Mouse (Mus musculus) small intestine, adult 2 months (tissue): ENCODE data around the gene Mycn. TPM values are rescaled to one million over a fixed set of nuclear protein-coding genes. Genes with fewer than 3 reads are reported as not detected.
A peak's percentile ranks its signal among the peaks of the same experiment; 100 is the strongest.

Source experiments
- H3K27ac ChIP-seq: fragments of 200-500 bp; 2 replicates; pipeline ENCODE4 v1.5.1; 2012; ENCODE audit warnings: low read depth, low read length, control low read depth, inconsistent platforms; ENCODE audit not compliant: insufficient read depth
- H3K27me3 ChIP-seq: fragments of 200-500 bp; 2 replicates; pipeline ENCODE4 v1.6.1; 2012; ENCODE audit warnings: mild to moderate bottlenecking, moderate library complexity, low read length, inconsistent platforms; ENCODE audit not compliant: control insufficient read depth, insufficient read depth
- H3K36me3 ChIP-seq: fragments of 200-500 bp; 2 replicates; pipeline ENCODE4 v1.6.1; 2012; ENCODE audit warnings: mild to moderate bottlenecking, low read length, control low read depth, inconsistent platforms; ENCODE audit not compliant: control insufficient read depth, insufficient read depth
- H3K4me1 ChIP-seq: fragments of 200-500 bp; 2 replicates; pipeline ENCODE4 v1.6.1; 2012; ENCODE audit warnings: low read length, inconsistent platforms, mixed read lengths; ENCODE audit not compliant: control insufficient read depth, insufficient read depth, insufficient read length
- H3K4me3 ChIP-seq: fragments of 200-500 bp; 2 replicates; pipeline ENCODE4 v1.5.1; 2012; ENCODE audit warnings: low read depth, mild to moderate bottlenecking, control low read depth, inconsistent platforms, low read length, moderate library complexity
- CTCF ChIP-seq: fragments of 200-500 bp; IDR thresholded peaks from 2 replicates; pipeline ENCODE4 v1.5.1; 2012; ENCODE audit warnings: low read depth, mild to moderate bottlenecking, control low read depth, inconsistent platforms, low read length, moderate library complexity, mixed read lengths; ENCODE audit not compliant: insufficient replicate concordance, insufficient read length; ENCODE audit errors: extremely low read depth
- POLR2A ChIP-seq: fragments of 200-500 bp; IDR thresholded peaks from 2 replicates; pipeline ENCODE4 v1.6.1; 2012; ENCODE audit warnings: low read depth, mild to moderate bottlenecking, control low read depth, inconsistent platforms, low read length, moderate library complexity
- WGBS: fragments of 180-500 bp; shearing (Covaris S2); methylation state at CpG from one replicate; pipeline ENCODE4 v1.1.7; 2018; 5-methylcytosine and 5-hydroxymethylcytosine counted together
- polyA plus RNA-seq: library from polyadenylated mRNA; depleted of rRNA; stranded (reverse); fragments of >200 nt; gene quantifications from 2 replicates; pipeline ENCODE4 v1.2.3, GENCODE M21; 2012

Gene Mycn
- polyA plus RNA-seq, 1 experiment = 2.1 TPM

GRCm38 (mm10) chr12:12964856-12965255 is 23.1 kb upstream of the Mycn start:
- Histone ChIP-seq H3K4me3 (no peak overlapping the region), H3K36me3 (no peaks in the 10 kb centered on the region), H3K27ac (no peak overlapping the region), H3K4me1 (no peaks in the 10 kb centered on the region), H3K27me3 (no peaks in the 10 kb centered on the region)
- TF ChIP-seq POLR2A (no peak), CTCF (no peak)
- WGBS = 73% methylated on average over 3 of the region's 3 CpGs

DNA sequence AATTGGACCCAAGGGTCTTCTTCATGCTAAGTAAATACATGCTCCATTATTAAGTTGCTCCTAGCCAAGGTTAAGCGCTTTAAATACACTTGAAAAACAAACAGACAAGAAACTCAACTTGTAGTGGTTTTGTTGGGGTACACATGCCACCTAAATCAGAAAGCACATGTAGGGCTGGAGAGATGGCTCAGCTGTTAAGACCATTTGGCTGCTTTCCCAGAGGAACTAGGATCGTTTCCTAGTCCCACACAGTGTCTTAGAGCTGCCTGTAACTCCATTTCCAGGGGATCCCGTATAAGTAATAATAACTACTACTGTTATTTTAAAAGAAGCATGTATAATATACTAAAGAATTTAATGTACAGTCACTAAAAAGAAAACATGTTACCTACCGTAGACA is 5.9 kb upstream of the Mycn start:
- no peaks in the 10 kb centered on the region; the same call in 1 of the 2 replicates for H3K4me1 ChIP-seq
- no peak overlapping the region for H3K27ac ChIP-seq
- H3K27me3 ChIP-seq = no peaks in the 10 kb centered on the region
- TF ChIP-seq POLR2A (no peak), CTCF (no peak)
- H3K4me3 ChIP-seq = no peak overlapping the region
- no peaks in the 10 kb centered on the region for H3K36me3 ChIP-seq
- WGBS = 61% methylated on average over 4 of the region's 4 CpGs

DNA sequence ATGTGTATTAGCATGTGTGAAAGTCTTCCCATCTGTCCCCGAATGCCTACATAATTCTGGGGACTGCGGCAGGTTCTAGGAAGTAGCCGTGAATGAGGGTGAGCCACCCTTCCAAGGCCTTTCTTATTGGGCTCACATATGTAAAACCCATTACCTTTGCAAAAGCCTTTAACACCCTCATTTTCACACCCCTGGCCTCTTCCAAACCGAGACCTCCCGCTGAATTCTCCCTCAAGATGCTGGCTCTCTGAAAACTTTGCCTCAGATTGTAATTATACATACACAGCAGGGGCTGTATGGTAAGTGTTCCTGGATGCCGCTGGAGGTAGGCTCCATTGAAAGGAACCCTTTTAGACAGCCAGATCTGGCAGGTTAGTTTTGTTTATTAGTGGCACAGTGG is 1.6 kb upstream of the Mycn start:
- TF ChIP-seq CTCF (no peak), POLR2A (no peak)
- peaks cover 15% of the 10 kb centered on the region for H3K4me1 ChIP-seq
- WGBS = 93% methylated on average over 6 of the region's 6 CpGs
- no peak overlapping the region for H3K4me3 ChIP-seq
- H3K36me3 ChIP-seq = no peaks in the 10 kb centered on the region
- no peak overlapping the region for H3K27ac ChIP-seq
- H3K27me3 ChIP-seq = no peaks in the 10 kb centered on the region

- no peaks in the 10 kb centered on the region for H3K36me3 ChIP-seq
- H3K4me1 ChIP-seq = peaks cover 15% of the 10 kb centered on the region
- no peak for TF ChIP-seq POLR2A
- TF ChIP-seq CTCF = peak; percentile 64
- no peak overlapping the region for H3K27ac ChIP-seq
- H3K4me3 ChIP-seq = peak overlapping the region; percentile 75
- 5% methylated on average over 47 of the region's 47 CpGs for WGBS
- H3K27me3 ChIP-seq = no peaks in the 10 kb centered on the region
Observed at GRCm38 (mm10) chr12:12942364-12943050, 793 bp upstream of the Mycn start.

- WGBS = under 1% methylated on average over 20 of the region's 20 CpGs
- TF ChIP-seq POLR2A (no peak), CTCF (no peak)
- peaks cover 15% of the 10 kb centered on the region for H3K4me1 ChIP-seq
- H3K27ac ChIP-seq = no peak overlapping the region
- H3K36me3 ChIP-seq = peaks cover 4% of the 10 kb centered on the region; the same call in 1 of the 2 replicates
- no peaks in the 10 kb centered on the region for H3K27me3 ChIP-seq
- peak overlapping the region; percentile 75 for H3K4me3 ChIP-seq
Observed at GRCm38 (mm10) chr12:12941129-12941504, 597 bp downstream of the Mycn start.

DNA sequence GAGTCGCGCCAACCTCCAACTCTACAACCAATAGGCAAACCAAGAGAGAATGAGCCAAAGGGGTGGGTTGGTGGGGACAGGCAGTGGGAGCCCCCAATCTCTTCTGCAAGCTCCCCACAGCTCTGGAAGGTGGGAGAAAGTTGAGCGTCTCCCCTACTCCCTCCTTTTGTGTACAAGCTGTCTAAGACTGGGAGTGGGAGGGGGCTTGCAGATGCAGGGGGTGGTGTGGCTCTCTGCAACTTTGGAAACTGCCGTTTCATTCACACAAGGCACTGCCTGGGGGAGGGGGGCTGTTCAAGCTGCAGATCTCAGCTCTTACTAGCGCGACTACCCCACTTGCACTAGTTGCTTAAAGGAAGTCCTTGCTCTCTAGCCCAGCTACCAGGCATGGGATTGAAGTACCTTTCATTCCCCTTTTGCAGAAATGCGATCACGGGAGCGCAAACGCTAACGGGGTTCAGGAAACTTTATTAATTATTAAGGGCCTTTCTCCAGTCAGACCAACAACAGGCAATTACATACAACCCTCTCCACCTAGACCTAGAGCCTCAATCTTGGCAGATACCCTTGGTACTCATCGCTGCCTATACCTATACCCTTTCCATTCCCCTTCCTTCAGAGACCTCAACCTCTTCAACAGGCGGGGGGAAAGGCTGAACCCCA is 1.1 kb downstream of the Mycn start:
- TF ChIP-seq CTCF (no peak), POLR2A (no peak)
- 2% methylated on average over 13 of the region's 13 CpGs for WGBS
- Histone ChIP-seq H3K27me3 (no peaks in the 10 kb centered on the region), H3K27ac (no peak overlapping the region), H3K4me1 (peaks cover 15% of the 10 kb centered on the region), H3K36me3 (peaks cover 4% of the 10 kb centered on the region; the same call in 1 of the 2 replicates), H3K4me3 (peak overlapping the region; percentile 75)

DNA sequence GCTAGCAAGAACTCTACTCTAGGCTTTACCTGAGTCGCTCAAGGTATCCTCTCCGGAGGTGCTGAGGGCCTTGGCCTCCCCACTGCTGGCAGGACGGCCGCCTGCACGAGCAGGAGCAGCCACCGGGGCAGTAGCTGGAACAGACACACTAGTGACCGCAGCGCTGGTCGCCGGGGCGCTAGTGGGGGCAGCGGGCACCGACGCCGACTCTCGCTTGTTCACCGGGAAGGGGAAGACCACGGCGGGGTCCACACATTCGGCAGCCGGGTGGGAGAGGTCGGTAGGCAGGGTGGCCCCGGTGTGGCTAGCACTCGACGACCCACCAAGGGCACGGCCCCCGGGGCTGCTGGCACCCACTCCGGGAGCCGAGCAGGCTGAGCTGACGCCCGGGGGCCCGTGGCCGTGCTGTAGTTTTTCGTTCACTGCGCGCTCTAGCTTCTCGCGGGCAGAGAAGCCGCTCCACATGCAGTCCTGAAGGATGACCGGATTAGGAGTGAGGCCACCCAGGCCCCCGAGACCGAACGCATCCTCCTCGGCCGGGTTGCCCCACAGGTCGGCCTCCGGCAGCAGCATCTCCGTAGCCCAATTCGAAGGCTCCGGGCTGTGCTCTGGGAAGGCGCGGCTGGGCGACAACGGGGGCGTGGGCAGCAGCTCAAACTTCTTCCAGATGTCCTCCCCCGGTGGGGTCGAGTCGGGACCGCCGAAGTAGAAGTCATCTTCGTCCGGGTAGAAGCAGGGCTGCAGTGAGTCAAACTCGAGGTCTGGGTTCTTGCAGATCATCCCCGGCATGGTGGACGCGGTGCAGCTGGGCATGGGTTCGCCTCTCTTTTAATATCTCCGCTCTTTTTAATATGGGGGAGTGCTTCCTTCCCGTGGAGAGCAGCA is 1.9 kb downstream of the Mycn start:
- no peak for TF ChIP-seq CTCF
- TF ChIP-seq POLR2A = no peak
- no peaks in the 10 kb centered on the region for H3K27me3 ChIP-seq
- H3K4me3 ChIP-seq = peak overlapping the region; percentile 75
- H3K36me3 ChIP-seq = peaks cover 4% of the 10 kb centered on the region; the same call in 1 of the 2 replicates
- H3K27ac ChIP-seq = no peak overlapping the region
- H3K4me1 ChIP-seq = peaks cover 15% of the 10 kb centered on the region
- WGBS = under 1% methylated on average over 69 of the region's 69 CpGs
